In genomic region chr3:94412530-94412929, GRCm38 (mm10) we compare ENCODE assay signal across 9 mouse cellular contexts. TPM values are rescaled to one million over a fixed set of nuclear protein-coding genes. Genes with fewer than 3 reads are reported as not detected.
A peak's percentile ranks its signal among the peaks of the same experiment; 100 is the strongest.
DNase-seq lines count a peak whose midpoint lies in the region; ATAC-seq lines count a peak whose summit lies in the region.
"Had no signal": no experiment of that assay in that cellular context is flagged by ENCODE, and none has a peak within 500 bp of the region (broad histone marks: within the 10 kb centered on the region; RNA-seq: fewer than 3 reads in every experiment).

No protein-coding gene starts in this region.

- no peaks in the 10 kb centered on the region for H3K27me3 ChIP-seq in embryonic facial prominence, embryonic 11.5 days (ENCODE audit: control insufficient read depth, insufficient read depth, low read length)
- no peaks in the 10 kb centered on the region for H3K27me3 ChIP-seq in hindbrain, embryonic 15.5 days
- H3K27me3 ChIP-seq in midbrain, embryonic 10.5 days (ENCODE audit: low read depth, poor library complexity, severe bottlenecking) = no peaks in the 10 kb centered on the region

- H3K9me3 ChIP-seq in embryonic facial prominence, embryonic 11.5 days (replicated peaks; ENCODE audit: control insufficient read depth, low read length) = no peaks in the 10 kb centered on the region
- H3K9me3 ChIP-seq in hindbrain, embryonic 15.5 days = no peaks in the 10 kb centered on the region
- H3K9me3 ChIP-seq in midbrain, embryonic 10.5 days (replicated peaks) = no peaks in the 10 kb centered on the region

- H3K4me1 ChIP-seq in embryonic facial prominence, embryonic 11.5 days (ENCODE audit: control insufficient read depth, insufficient read depth, low read length) = no peaks in the 10 kb centered on the region
- H3K4me1 ChIP-seq in hindbrain, embryonic 15.5 days (replicated peaks) = peaks cover 18% of the 10 kb centered on the region
- peaks cover 21% of the 10 kb centered on the region for H3K4me1 ChIP-seq in midbrain, embryonic 10.5 days

- peak; percentile 51; the same call in 1 of the 2 replicates for ATAC-seq in embryonic facial prominence, embryonic 11.5 days (replicated peaks; ENCODE audit: insufficient number of reproducible peaks, low FRiP score, low TSS enrichment, low read depth)
- peak; percentile 74 for ATAC-seq in hindbrain, embryonic 15.5 days (ENCODE audit: low FRiP score, low read depth)

- peak overlapping the region; percentile 43 for H3K4me3 ChIP-seq in embryonic facial prominence, embryonic 11.5 days (ENCODE audit: low read depth, low read length)
- peak overlapping the region; percentile 57 for H3K4me3 ChIP-seq in hindbrain, embryonic 15.5 days
- H3K4me3 ChIP-seq in midbrain, embryonic 10.5 days = peak overlapping the region; percentile 67

- peak; percentile 30 for DNase-seq in layer of hippocampus, adult 9-11 months
- no peak for DNase-seq in layer of hippocampus, adult 11-12 months (ENCODE audit: low spot score)
- DNase-seq in embryonic facial prominence, embryonic 11.5 days (ENCODE audit: low spot score) = no peak
- DNase-seq in midbrain, embryonic 10.5 days (ENCODE audit: low spot score) = no peak
- DNase-seq in spleen, adult 12 weeks (ENCODE audit: low spot score) = no peak
- DNase-seq in layer of hippocampus, postnatal 36 days = no peak
- DNase-seq in gastrocnemius, postnatal 25 days = no peak

- H3K9ac ChIP-seq in embryonic facial prominence, embryonic 11.5 days (replicated peaks; ENCODE audit: low read length) = peak overlapping the region; percentile 39
- peak overlapping the region; percentile 61 for H3K9ac ChIP-seq in hindbrain, embryonic 15.5 days

- 13% methylated on average over 25 of the region's 25 CpGs for WGBS in embryonic facial prominence, embryonic 11.5 days
- 4% methylated on average over 25 of the region's 25 CpGs for WGBS in hindbrain, embryonic 15.5 days
- WGBS in midbrain, embryonic 10.5 days = 10% methylated on average over 25 of the region's 25 CpGs

- H3K27ac ChIP-seq in embryonic facial prominence, embryonic 11.5 days (replicated peaks; ENCODE audit: low read depth, low read length) = no peak overlapping the region
- H3K27ac ChIP-seq in hindbrain, embryonic 15.5 days (replicated peaks) = peak overlapping the region; percentile 87
- peak overlapping the region; percentile 89 for H3K27ac ChIP-seq in midbrain, embryonic 10.5 days (replicated peaks)

- H3K4me2 ChIP-seq in embryonic facial prominence, embryonic 11.5 days (ENCODE audit: low read depth, low read length) = peak overlapping the region; percentile 87
- H3K4me2 ChIP-seq in hindbrain, embryonic 15.5 days = peak overlapping the region; percentile 94

- no peaks in the 10 kb centered on the region for H3K36me3 ChIP-seq in embryonic facial prominence, embryonic 11.5 days (replicated peaks; ENCODE audit: control insufficient read depth, insufficient read depth, low read depth, low read length)
- H3K36me3 ChIP-seq in hindbrain, embryonic 15.5 days = no peaks in the 10 kb centered on the region
- peaks cover 2% of the 10 kb centered on the region; the same call in 1 of the 2 replicates for H3K36me3 ChIP-seq in midbrain, embryonic 10.5 days

RNA-seq across cellular contexts. Expression of gene Tdrkh, which starts 0.5 kb away (rescaled TPM):
- polyA plus RNA-seq in embryonic facial prominence, embryonic 11.5 days (2014; fragmentation: Nextera tagmentation; extraction: Ambion mirVana) = 16.1 and 19.8 TPM in 2 replicates
- 50.7 and 53.5 TPM in 2 replicates for polyA plus RNA-seq in hindbrain, embryonic 15.5 days (2015; fragmentation: Nextera tagmentation; extraction: Ambion mirVana)
- 45.2 and 53.8 TPM in 2 replicates for polyA plus RNA-seq in midbrain, embryonic 10.5 days (2016; fragmentation: Nextera tagmentation; extraction: Ambion mirVana)
- total RNA-seq in layer of hippocampus, postnatal 36 days (2021) = 10 to 100 TPM; 39.1 to 43.4 TPM
- total RNA-seq in gastrocnemius, postnatal 25 days (2021) = 1 to 10 TPM; 1.5 to 2.0 TPM

RNA-seq across cellular contexts. Expression of gene Lingo4, which starts 14.2 kb away (rescaled TPM):
- polyA plus RNA-seq in embryonic facial prominence, embryonic 11.5 days (2014; fragmentation: Nextera tagmentation; extraction: Ambion mirVana) = 0.06 and 0.13 TPM in 2 replicates
- 1.7 and 1.8 TPM in 2 replicates for polyA plus RNA-seq in hindbrain, embryonic 15.5 days (2015; fragmentation: Nextera tagmentation; extraction: Ambion mirVana)
- polyA plus RNA-seq in midbrain, embryonic 10.5 days (2016; fragmentation: Nextera tagmentation; extraction: Ambion mirVana) = 0.71 and 0.72 TPM in 2 replicates
- 1 to 10 TPM in 1 of 2 experiments, under 1 TPM in 1; 0.78 to 1.2 TPM for total RNA-seq in layer of hippocampus, postnatal 36 days (2021)
- total RNA-seq in gastrocnemius, postnatal 25 days (2021) = under 1 TPM; 0.11 to 0.13 TPM
- total RNA-seq: neutrophil, adult 5-6 weeks had no signal

RNA-seq across cellular contexts. Expression of gene Mrpl9, which starts 30.6 kb away (rescaled TPM):
- polyA plus RNA-seq in embryonic facial prominence, embryonic 11.5 days (2014; fragmentation: Nextera tagmentation; extraction: Ambion mirVana) = 63.8 and 66.0 TPM in 2 replicates
- 60.6 and 61.0 TPM in 2 replicates for polyA plus RNA-seq in hindbrain, embryonic 15.5 days (2015; fragmentation: Nextera tagmentation; extraction: Ambion mirVana)
- 71.7 and 72.9 TPM in 2 replicates for polyA plus RNA-seq in midbrain, embryonic 10.5 days (2016; fragmentation: Nextera tagmentation; extraction: Ambion mirVana)
- 10 to 100 TPM; 44.7 to 45.3 TPM for total RNA-seq in layer of hippocampus, postnatal 36 days (2021)
- 10 to 100 TPM; 35.6 to 39.1 TPM for total RNA-seq in gastrocnemius, postnatal 25 days (2021)

RNA-seq across cellular contexts. Expression of gene Oaz3, which starts 31.2 kb away (rescaled TPM):
- 0.14 TPM in 1 of 2 replicates, not detected in the other for polyA plus RNA-seq in embryonic facial prominence, embryonic 11.5 days (2014; fragmentation: Nextera tagmentation; extraction: Ambion mirVana)
- 1.4 and 1.6 TPM in 2 replicates for polyA plus RNA-seq in hindbrain, embryonic 15.5 days (2015; fragmentation: Nextera tagmentation; extraction: Ambion mirVana)
- polyA plus RNA-seq in midbrain, embryonic 10.5 days (2016; fragmentation: Nextera tagmentation; extraction: Ambion mirVana) = 0.58 and 0.65 TPM in 2 replicates
- total RNA-seq in layer of hippocampus, postnatal 36 days (2021) = not detected
- total RNA-seq in gastrocnemius, postnatal 25 days (2021) = not detected
- total RNA-seq: neutrophil, adult 5-6 weeks had no signal

RNA-seq across cellular contexts. Expression of gene Rorc, which starts 39.9 kb away (rescaled TPM):
- polyA plus RNA-seq in embryonic facial prominence, embryonic 11.5 days (2014; fragmentation: Nextera tagmentation; extraction: Ambion mirVana) = 0.22 and 0.38 TPM in 2 replicates
- 0.49 TPM in 2 replicates for polyA plus RNA-seq in hindbrain, embryonic 15.5 days (2015; fragmentation: Nextera tagmentation; extraction: Ambion mirVana)
- polyA plus RNA-seq in midbrain, embryonic 10.5 days (2016; fragmentation: Nextera tagmentation; extraction: Ambion mirVana) = 0.14 TPM in 1 of 2 replicates, not detected in the other
- under 1 TPM; 0.57 to 0.86 TPM for total RNA-seq in layer of hippocampus, postnatal 36 days (2021)
- total RNA-seq in gastrocnemius, postnatal 25 days (2021) = 10 to 100 TPM; 43.8 to 52.8 TPM
